Comparison of ENCODE assay signal across 8 mouse cellular contexts in the genomic region with DNA sequence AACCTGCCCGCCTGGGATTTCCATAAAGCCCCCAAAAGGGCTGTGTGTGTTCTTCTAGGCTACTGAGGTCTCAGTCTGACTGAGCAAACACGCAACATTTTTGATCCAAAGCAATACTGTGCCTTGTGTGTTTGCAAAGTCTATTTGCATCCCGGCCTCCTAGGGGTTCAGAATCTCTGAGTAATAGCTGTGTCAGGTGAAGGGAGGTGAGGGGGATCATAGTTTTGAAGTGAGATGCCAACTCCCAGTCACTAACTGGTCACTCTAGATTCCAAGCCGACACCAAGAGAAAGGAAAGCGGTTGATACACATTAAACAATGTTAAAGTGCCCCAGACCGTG. TPM values are rescaled to one million over a fixed set of nuclear protein-coding genes. Genes with fewer than 3 reads are reported as not detected.
DNase-seq lines count a peak whose midpoint lies in the region; ATAC-seq and TF ChIP-seq lines count a peak whose summit lies in the region.

No protein-coding gene starts in this region.

- H3K9me3 ChIP-seq in hindbrain, embryonic 15.5 days: no peaks in the 10 kb centered on the region
- no peaks in the 10 kb centered on the region for H3K9me3 ChIP-seq in midbrain, embryonic 13.5 days

- peak overlapping the region; percentile 71 for H3K9ac ChIP-seq in hindbrain, embryonic 15.5 days
- H3K9ac ChIP-seq in midbrain, embryonic 13.5 days (replicated peaks): peak overlapping the region; percentile 86

- no peaks in the 10 kb centered on the region for H3K27me3 ChIP-seq in kidney, adult 2 months (replicated peaks; ENCODE audit: control insufficient read depth, insufficient read depth, low read length)
- H3K27me3 ChIP-seq in hindbrain, embryonic 15.5 days: no peaks in the 10 kb centered on the region
- H3K27me3 ChIP-seq in midbrain, embryonic 13.5 days: peaks cover 3% of the 10 kb centered on the region; the same call in 1 of the 2 replicates

- H3K4me2 ChIP-seq in hindbrain, embryonic 15.5 days: peak overlapping the region; percentile 69
- peak overlapping the region; percentile 77 for H3K4me2 ChIP-seq in midbrain, embryonic 13.5 days (replicated peaks)

- no peaks in the 10 kb centered on the region for H3K36me3 ChIP-seq in kidney, adult 2 months (ENCODE audit: control insufficient read depth, insufficient read depth, low read length)
- no peaks in the 10 kb centered on the region for H3K36me3 ChIP-seq in hindbrain, embryonic 15.5 days
- H3K36me3 ChIP-seq in midbrain, embryonic 13.5 days: no peaks in the 10 kb centered on the region

- 16% methylated on average over 6 of the region's 6 CpGs for WGBS in kidney, adult 2 months
- WGBS in hindbrain, embryonic 15.5 days: 17% methylated on average over 6 of the region's 6 CpGs
- WGBS in midbrain, embryonic 13.5 days: 20% methylated on average over 6 of the region's 6 CpGs

- peaks cover 14% of the 10 kb centered on the region for H3K4me1 ChIP-seq in kidney, adult 2 months (ENCODE audit: control insufficient read depth, insufficient read depth, low read length)
- H3K4me1 ChIP-seq in bone marrow macrophage, adult 2 months (ENCODE audit: control insufficient read depth, insufficient read depth, low read length): peaks cover 6% of the 10 kb centered on the region; the same call in 1 of the 2 replicates
- peaks cover 37% of the 10 kb centered on the region for H3K4me1 ChIP-seq in hindbrain, embryonic 15.5 days (replicated peaks)
- H3K4me1 ChIP-seq in midbrain, embryonic 13.5 days (replicated peaks): peaks cover 28% of the 10 kb centered on the region

- ATAC-seq in hindbrain, embryonic 15.5 days (ENCODE audit: low FRiP score, low read depth): no peak
- no peak for ATAC-seq in midbrain, embryonic 13.5 days

- TF ChIP-seq CTCF in kidney, adult 2 months (conservative IDR thresholded peaks at IDR 0.05; ENCODE audit: insufficient read depth, insufficient read length, low read depth, low read length): no peak
- no peak for TF ChIP-seq CTCF in bone marrow macrophage, adult 2 months (IDR thresholded peaks at IDR 0.05; ENCODE audit: low read depth, low read length)

- no peak for DNase-seq in kidney, adult 2 months
- DNase-seq in kidney, adult 8-10 months: no peak
- no peak for DNase-seq in left cerebral cortex, adult 18-20 months (ENCODE audit: low spot score in 2 of 2)
- no peak for DNase-seq in thymus, adult 18-20 months
- DNase-seq in right cerebral cortex, postnatal 36 days (ENCODE audit: low spot score in 2 of 2): no peak

- H3K27ac ChIP-seq in kidney, adult 2 months (ENCODE audit: insufficient read depth, low read depth, low read length): peak overlapping the region; percentile 74
- no peak overlapping the region for H3K27ac ChIP-seq in bone marrow macrophage, adult 2 months (ENCODE audit: insufficient read depth, low read depth, low read length)
- peak overlapping the region; percentile 95 for H3K27ac ChIP-seq in hindbrain, embryonic 15.5 days (replicated peaks)
- peak overlapping the region; percentile 95 for H3K27ac ChIP-seq in midbrain, embryonic 13.5 days

- H3K4me3 ChIP-seq in kidney, adult 2 months (ENCODE audit: insufficient read depth, low read depth, low read length): peak overlapping the region; percentile 84
- peak overlapping the region; percentile 62 for H3K4me3 ChIP-seq in bone marrow macrophage, adult 2 months (ENCODE audit: insufficient read depth, low read length)
- peak overlapping the region; percentile 86 for H3K4me3 ChIP-seq in hindbrain, embryonic 15.5 days
- H3K4me3 ChIP-seq in midbrain, embryonic 13.5 days (replicated peaks): peak overlapping the region; percentile 73

- no peak for TF ChIP-seq POLR2A in kidney, adult 2 months (IDR thresholded peaks at IDR 0.05; ENCODE audit: low read depth, low read length)
- no peak for TF ChIP-seq POLR2A in bone marrow macrophage, adult 2 months (IDR thresholded peaks at IDR 0.05; ENCODE audit: borderline replicate concordance, low read depth, low read length)

RNA-seq across cellular contexts. Expression of gene Trim44, which starts 6.3 kb away (rescaled TPM):
- polyA plus RNA-seq in kidney, adult 2 months (2012; rRNA removed): 31.2 and 35.6 TPM in 2 replicates
- 29.9 and 40.3 TPM in 2 replicates for polyA plus RNA-seq in bone marrow macrophage, adult 2 months (2012; ENCODE audit: insufficient read depth, insufficient read length, missing spikeins)
- polyA plus RNA-seq in hindbrain, embryonic 15.5 days (2015; fragmentation: Nextera tagmentation; extraction: Ambion mirVana): 63.5 and 63.7 TPM in 2 replicates
- polyA plus RNA-seq in midbrain, embryonic 13.5 days (2015; fragmentation: Nextera tagmentation; extraction: Ambion mirVana): 45.6 and 49.7 TPM in 2 replicates
- 100 to 1,000 TPM; 186 to 190 TPM for total RNA-seq in left cerebral cortex, adult 18-20 months (2021)

RNA-seq across cellular contexts. Expression of gene Fjx1, which starts 51.0 kb away (rescaled TPM):
- polyA plus RNA-seq in kidney, adult 2 months (2012; rRNA removed): 3.4 and 3.7 TPM in 2 replicates
- not detected in 2 replicates for polyA plus RNA-seq in bone marrow macrophage, adult 2 months (2012; ENCODE audit: insufficient read depth, insufficient read length, missing spikeins)
- 33.4 and 40.1 TPM in 2 replicates for polyA plus RNA-seq in hindbrain, embryonic 15.5 days (2015; fragmentation: Nextera tagmentation; extraction: Ambion mirVana)
- 25.2 and 36.7 TPM in 2 replicates for polyA plus RNA-seq in midbrain, embryonic 13.5 days (2015; fragmentation: Nextera tagmentation; extraction: Ambion mirVana)
- total RNA-seq in left cerebral cortex, adult 18-20 months (2021): 10 to 100 TPM; 64.0 to 69.9 TPM
